Mouse (Mus musculus) frontal cortex, adult 2 months (tissue): ENCODE measurements around the gene Cited4. TPM values are rescaled to one million over a fixed set of nuclear protein-coding genes. Genes with fewer than 3 reads are reported as not detected.

ENCODE experiments used
- DNase-seq, 2 experiments: peaks; one replicate each; pipeline ENCODE4 v3.0.0; 2022; ENCODE audit warnings: low spot score in 1 of 2; ENCODE audit errors: extremely low spot score in 1 of 2
- polyA plus RNA-seq: library from polyadenylated mRNA; depleted of rRNA; stranded (reverse); fragments of >200 nt; gene quantifications from 2 replicates; pipeline ENCODE4 v1.2.3, GENCODE M21; 2012

Gene Cited4
- polyA plus RNA-seq, 1 experiment = 9.2 TPM

DNA sequence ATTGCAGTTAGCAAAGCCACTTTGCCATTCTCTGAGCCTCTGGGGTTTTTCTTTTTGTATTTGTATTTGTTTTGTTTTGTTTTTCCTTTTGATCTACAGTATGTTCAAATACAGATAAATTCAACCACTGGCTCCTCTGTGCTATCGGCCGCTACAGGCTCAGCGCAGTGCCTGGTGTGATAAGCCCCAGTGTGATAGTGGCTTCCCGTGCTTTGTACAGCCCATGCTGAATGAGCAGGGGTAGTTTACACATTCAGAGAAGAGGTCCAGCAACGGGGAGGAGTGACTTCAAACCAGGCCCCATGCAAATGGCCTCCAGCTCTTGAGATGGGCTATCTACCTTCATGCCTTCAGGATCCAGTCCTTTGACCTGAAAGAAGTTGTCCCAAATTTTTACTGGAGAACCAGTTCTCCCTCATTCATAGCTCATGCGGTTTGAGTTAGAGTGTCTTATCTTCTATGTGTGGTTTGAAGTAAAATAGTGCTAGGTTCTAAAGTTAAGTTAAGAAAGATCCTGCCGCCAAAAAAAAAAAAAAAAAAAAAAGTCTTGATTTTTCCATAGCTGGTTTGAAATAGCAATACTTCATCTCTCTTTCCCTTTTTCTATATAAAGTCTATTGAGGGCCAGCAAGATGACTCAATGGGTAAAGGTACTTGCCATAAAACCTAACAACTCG, 8.5 kb downstream of the Cited4 start:
- DNase-seq = no peak

DNA sequence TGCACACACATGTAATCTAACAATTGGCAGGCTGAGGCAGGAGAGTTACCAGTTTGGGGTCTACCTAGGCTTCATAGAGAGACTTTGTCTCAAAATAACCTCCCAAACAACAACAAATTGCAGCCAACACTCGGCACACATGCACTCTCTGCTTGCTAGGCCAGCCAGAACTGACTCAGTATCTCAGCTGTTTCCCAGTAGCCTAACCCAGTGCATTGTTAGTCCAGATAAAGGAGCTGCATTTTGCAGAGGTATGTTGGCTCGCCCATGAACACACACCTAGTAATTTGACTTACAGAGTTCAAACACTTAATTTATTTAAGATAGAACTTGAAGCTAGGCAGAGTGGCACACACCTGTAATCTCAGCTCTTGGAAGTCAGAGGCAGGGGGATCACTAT, 9.3 kb downstream of the Cited4 start:
- DNase-seq = no peak

DNA sequence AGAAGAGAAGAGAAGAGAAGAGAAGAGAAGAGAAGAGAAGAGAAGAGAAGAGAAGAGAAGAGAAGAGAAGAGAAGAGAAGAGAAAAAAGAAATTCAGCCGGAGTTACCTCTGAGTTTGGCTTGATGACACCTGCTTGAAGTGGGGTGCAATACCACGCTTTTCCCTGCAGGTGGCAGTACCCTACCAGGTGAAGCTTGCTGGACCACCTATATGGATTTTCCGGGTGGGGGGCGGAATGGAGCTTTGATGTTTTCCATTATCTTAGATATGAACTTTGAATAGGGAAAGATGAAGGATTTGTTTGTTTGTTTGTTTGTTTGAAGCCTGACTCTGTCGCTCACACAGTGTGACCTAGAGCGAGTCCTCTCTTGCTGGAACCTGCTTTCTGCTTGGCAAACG, 14.6 kb downstream of the Cited4 start:
- DNase-seq = peak in 1 of 2 experiments; percentile 68

DNA sequence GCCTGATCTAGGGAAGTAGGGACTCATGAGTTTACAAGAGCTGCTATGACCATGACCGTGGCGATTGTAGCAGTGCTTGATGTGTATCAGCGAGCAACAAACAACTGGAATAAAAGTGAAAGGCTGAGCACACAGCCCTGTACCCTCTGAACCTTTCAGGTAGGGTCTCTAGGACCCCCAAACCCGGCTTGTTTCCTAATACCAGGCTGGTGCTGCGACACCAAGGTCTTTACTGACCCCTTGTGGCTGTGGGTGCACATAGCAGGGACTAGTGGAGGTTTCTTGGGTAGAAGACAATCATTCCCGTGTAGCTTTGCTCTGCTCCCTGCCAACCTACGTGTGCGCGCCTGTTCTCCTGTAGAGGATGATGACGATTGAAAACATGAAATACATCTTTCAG, 15.8 kb downstream of the Cited4 start:
- peak in 1 of 2 experiments; percentile 84 for DNase-seq

DNA sequence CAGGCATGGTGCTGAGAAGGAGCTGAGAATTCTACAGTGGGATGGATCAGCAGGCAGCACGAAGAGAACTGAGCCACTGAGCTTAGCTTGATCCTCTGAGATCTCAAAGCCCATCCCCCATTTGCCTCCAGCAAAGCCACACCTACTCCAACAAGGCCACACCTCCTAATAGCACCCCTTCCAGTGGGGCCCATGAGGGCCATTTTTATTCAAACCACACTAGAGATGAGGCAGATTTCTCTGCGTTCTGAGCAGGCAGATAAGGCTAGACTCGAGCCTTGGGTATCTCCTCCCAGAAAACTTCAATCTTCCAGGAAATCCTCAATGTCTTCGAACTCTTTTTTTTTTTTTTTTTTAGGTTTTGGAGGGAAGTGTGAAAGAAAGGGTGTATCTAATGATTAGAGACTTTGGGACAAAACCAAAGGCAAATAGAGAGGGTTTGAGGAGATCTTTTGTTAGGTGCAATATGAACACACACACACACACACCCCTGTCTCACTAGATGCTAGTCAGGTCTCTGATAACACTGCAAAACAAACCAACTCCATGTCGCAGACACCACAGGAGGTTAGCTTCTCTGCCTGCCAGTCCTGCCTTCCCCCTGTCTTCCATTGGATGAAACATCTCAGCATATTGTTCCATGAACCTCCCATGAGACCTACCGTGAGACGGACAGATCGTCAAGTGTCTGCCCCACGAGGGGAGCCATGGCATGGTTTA, 17.1 kb downstream of the Cited4 start:
- no peak for DNase-seq

DNA sequence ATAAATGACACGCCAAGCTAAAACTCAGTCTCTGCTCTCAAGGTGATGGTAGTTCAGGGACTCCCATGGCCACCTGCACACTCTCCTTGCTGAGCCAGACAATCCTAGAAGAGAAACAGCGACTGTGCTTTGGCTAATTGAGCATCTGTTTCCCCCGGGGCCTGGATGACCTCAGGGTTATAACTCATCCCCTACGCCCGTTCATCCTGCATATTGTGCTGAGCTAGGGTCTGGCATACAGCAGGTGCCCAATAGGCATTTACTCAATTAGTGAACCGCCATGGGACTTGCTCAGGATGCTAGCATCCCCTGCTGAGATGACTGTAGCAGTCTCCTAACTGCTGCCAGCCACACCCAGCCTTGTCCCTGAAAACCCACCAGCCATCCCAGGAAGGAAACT, 20.9 kb downstream of the Cited4 start:
- no peak for DNase-seq

DNA sequence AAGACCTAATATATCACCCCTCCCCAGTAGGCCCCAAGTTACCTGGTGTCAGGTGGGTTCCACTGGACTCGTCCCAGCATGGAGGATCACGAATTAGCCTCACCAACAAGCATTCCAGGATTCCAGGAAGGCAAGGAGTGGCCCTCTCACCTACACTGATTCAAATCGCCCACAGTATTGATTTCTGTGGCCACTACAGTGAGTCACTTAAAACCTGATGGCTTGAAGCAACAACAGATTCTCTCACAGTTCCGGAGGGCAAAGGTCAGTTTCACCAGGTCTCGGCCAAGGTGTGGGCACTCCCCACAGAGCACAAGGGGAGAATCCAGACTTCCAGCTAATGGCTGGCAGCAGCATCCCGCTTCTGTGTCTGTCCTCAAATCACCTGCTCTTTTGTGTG, 22.9 kb downstream of the Cited4 start:
- DNase-seq = no peak

DNA sequence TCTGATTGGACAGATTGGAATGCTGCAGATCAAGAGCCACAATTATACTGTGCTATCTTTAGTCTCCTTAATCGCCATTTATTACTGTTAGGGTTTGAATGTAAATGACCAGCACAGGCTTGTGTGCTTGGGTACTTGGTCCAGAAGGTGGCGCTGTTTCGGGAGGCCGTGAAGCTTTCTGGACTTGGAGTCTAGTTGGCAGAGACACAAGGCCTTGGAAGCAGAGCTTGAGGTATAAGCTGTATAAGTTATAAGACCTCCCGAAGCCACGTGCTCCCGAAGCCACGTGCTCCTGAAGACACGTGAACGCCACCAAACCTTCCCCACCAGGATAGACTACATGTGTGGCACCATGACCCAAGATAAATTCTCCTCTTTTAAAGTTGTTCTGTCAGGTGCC, 26.3 kb downstream of the Cited4 start:
- DNase-seq = peak; percentile 32 to 73

DNA sequence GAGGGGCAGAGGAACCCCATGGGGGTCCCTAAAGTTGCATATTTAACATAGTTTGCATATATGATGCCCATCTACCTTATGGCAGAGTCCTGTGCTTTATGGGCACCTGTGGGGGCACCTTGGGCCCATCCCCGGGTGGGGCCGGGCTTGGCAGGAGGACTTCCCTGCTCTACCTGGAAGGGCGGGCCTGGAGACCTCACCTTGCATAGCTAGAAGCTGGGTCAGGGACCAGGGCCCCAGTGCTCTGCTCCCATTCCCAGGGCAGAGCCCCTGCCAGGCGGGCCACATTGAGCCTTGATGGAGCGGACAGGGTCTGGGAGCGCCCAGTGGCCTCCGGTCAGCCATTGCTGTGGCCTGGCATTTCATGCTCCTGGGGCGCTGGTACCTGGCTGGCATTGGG, 31.0 kb downstream of the Cited4 start:
- no peak for DNase-seq

DNA sequence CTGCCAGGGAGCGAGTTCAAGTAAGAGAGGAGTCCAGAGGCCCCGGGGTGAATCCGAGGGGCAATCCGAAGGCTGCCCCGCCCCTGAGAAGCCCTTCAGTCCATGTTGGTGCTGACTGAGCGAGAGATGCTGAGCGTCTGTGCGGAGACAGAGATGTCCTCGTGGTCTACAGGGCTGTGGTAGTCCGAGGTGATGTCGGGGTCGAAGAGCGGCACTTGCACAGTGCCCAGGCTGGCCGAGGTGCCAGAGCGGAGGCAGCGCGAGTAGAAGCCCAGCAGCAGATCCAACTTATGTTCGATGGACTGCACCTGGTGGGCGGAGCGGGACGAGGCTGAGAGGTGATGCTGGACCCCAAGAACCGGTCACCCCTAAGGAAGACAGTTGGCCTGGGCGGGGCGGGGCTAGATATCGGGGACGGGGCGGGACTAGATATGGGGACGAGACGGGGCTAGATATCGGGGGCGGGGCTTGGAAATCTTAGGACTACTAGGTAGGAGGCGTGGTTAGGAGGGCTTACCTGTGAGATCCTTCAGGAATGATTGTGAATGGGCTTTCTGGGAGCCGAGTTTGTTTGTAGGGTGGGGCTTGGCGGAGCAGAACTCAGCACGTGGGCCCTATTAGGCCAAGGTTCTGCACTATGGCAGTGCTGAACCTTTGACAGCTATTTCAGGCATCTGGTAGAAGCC, 31.6 kb downstream of the Cited4 start:
- no peak for DNase-seq

DNA sequence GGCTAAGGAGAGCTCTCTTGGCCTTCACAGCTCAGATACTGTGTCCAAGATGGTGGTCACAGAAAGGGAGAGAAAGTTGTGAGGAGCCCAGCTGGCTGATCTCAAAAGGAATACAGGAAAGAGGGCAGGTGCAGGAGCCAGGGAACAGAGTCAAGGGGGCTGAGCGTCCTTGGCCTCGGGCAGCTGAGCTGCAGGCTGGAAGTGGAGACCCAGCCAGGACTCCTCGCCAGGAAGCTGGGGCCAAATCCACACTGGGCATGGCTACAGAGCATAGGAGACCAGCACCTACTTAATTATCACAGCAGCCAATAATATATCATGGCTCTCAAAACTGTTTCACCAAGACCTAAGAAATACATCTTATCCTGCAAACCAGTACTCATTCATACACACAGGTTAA, 34.8 kb downstream of the Cited4 start:
- no peak for DNase-seq

DNA sequence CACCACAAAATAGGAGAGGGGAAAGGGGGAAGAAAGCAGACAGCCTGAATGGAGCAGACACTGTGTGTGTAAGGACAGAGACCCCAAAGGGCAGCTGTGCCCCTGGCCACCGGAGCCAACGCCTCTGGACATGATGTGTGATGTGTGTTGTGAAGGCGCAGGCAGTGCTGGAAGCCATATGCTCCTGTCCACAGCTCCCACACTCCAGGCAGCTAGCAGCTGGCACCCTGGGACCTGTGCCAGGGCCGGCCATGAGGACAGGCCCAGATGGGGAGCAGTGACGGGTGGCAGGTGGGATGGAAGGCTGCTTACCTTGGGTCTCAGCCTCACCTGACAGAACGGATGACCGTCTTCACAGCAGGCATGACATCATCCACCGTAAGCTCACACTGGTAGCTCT, 35.7 kb downstream of the Cited4 start:
- DNase-seq = peak; percentile 30 to 59

DNA sequence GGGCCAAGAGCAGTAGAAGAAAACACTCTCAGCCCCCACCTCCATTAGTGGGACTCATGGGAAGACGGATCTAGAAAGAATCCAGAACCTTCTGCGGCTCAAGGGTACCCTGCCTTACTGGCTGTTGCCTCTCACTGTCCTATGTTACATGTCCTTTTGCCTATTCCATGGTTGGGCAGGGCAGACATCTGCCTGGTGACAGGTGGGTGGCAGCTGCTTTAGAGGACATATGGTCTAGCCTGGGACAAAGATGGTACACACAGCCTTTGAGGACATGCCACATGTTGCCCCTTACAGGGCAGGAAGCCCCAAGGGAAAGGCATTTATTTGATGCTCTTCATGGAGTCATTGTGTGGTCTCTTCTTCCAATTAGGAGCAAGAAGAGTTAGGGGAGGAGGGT, 36.1 kb downstream of the Cited4 start:
- DNase-seq = no peak

DNA sequence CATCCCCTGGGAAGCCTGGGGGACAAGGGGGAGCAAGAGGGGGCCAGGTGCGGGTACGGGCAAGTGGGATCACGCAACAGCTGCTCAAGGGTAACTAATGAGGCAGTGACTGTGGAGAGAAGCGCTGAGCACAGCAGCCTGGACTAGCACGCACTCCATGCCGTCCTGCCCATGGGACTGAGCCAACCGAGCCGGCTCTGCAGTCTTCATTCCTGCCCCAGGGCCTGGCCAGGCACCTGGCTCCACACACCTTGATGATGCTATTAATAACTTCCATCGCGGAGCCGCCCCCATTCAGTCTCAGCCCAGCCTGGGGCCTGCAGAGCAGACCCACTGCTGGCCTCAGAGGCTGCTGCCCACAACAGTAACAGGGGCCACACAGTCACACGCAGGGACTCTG, 45.9 kb downstream of the Cited4 start:
- no peak for DNase-seq

DNA sequence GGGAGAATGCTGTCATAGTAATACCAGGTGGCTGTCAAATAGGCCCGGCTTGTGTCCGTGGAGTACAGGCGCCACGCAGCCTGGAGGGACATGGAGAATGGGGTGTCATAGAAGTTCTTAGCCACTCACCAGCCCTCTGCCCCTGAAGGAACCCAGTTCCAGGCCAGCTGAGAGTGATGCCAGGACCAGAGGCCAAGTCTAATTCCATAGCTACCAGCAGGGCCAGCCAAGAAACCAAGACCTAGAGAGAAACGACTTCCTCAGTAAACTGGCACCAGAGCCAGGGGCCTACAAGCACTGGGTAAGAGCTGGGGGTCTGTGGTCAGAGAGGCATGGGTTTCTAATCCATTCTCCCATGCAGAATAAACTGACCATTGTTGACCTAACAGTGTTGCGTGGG, 46.6 kb downstream of the Cited4 start:
- no peak for DNase-seq

DNA sequence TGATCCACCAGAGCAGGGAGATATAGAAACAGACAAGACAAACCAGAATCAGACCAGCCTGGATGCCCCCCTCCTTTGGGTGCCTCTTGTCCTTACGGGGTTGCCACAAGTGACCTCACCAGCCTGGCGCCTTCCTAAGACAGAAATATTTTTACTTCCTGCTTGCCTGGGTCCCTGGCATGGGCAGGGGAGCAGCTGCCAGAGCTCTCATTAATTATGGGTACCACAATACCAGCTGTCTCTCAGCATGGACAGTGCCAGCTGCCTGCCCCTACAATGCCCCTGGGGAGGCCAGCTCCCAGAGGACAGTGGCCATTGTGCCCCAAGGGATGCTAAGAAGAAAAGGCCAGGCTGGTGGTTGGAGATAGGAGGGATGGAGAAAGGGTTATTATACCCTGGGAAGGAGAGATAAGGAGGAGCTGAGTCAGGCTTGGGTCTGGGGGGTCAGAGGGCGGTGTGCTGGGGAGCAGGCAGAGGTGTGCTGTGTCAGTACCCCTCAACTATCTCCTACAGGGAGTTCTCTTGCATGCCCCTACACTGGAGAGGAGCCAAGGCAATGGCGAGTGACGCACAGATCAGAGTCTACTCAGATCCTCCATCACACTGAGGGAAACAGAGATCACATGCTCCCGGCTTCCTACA, 47.6 kb downstream of the Cited4 start:
- peak in 1 of 2 experiments; percentile 25 for DNase-seq

DNA sequence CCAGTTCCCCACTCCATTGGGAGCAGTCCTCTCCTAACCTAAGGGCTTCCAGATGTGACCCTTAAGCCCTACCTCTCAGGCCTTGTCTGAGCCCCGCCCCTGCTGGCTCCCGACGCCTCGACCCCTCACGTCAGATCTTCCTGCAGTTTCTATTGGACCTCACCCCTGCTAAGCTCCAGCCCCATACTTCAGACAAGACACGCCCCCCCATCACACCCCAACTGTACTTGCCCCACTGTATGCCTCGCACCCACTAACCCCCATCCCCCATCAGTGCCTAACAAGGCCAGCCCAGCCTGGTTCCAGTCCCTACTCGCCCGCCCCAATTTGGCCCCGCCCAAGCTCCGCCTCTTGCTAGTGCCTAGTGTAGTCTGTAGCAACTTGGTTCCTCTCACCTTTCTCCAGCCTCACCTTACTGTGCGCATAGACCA, 49.8 kb downstream of the Cited4 start:
- peak in 1 of 2 experiments; percentile 44 for DNase-seq

DNA sequence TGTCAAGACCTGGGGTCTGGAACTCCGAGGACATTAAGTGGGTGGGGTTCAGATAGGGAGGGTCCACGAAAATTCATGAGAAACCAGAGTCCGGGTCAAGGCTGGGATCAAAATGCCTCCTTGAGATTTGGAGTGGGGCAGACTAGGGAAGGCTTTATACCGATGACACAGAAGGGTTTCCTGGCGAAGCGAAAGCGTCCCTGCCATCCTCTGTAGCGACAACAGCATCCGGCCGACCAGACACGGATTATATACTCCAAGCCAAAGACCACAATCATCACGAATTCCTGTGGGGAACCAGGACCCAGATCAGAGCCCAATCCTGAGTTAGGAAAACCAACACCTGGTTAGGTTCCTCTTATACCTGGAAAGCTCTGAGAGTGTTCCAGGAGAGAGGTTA, 50.4 kb downstream of the Cited4 start:
- DNase-seq = no peak
